Mouse (Mus musculus) CH12.LX (cell line): Measurements from ENCODE around the gene Vdac1. TPM values are rescaled to one million over a fixed set of nuclear protein-coding genes. Genes with fewer than 3 reads are reported as not detected.

Experiments used
- DNase-seq: peaks from one replicate; pipeline ENCODE4 v3.0.0-alpha.2; 2013; ENCODE audit errors: extremely low read depth
- H3K27ac ChIP-seq: 2 replicates; pipeline ENCODE4 v1.5.1; 2012; ENCODE audit warnings: low read depth, mild to moderate bottlenecking, control low read depth, moderate library complexity; ENCODE audit not compliant: insufficient read depth
- H3K27me3 ChIP-seq: replicated peaks from 2 replicates; pipeline ENCODE3; 2012; ENCODE audit warnings: inconsistent platforms
- H3K36me3 ChIP-seq, 2 experiments: replicated peaks in 1 of 2; 2 replicates each; pipeline versions ENCODE3 to v1.6.1; 2012; ENCODE audit warnings: inconsistent platforms in 1 of 2, low read length in 1 of 2, mild to moderate bottlenecking in 1 of 2, mixed read lengths in 1 of 2, moderate library complexity in 1 of 2; ENCODE audit not compliant: control insufficient read depth in 1 of 2, insufficient read depth in 1 of 2
- H3K4me1 ChIP-seq, 2 experiments: 2 replicates each; pipeline ENCODE4 v1.6.1; 2012; ENCODE audit warnings: inconsistent platforms in 1 of 2, moderate library complexity in 1 of 2; ENCODE audit not compliant: insufficient read depth in 2 of 2, control insufficient read depth in 1 of 2
- H3K4me2 ChIP-seq: 2 replicates; pipeline ENCODE4 v1.6.1; 2012; ENCODE audit warnings: low read depth, mild to moderate bottlenecking, control low read depth; ENCODE audit not compliant: poor library complexity, insufficient read depth, severe bottlenecking
- H3K4me3 ChIP-seq, 3 experiments: fragments of 150-350 bp in 1 of 3; sonication (generic) in 1 of 3; replicated peaks in 1 of 3; 2 replicates each; pipeline versions ENCODE3 to v1.5.1; 2011 to 2012; ENCODE audit warnings: low read depth in 2 of 3, low read length in 2 of 3, mild to moderate bottlenecking in 2 of 3, moderate library complexity in 2 of 3, control low read depth in 1 of 3, improper control_type of control experiment in 1 of 3, inconsistent platforms in 1 of 3, mixed read lengths in 1 of 3; ENCODE audit not compliant: poor library complexity in 1 of 3
- H3K79me2 ChIP-seq: replicated peaks from 2 replicates; pipeline ENCODE4 v1.6.1; 2012; ENCODE audit warnings: mild to moderate bottlenecking, moderate library complexity; ENCODE audit not compliant: control insufficient read depth, poor library complexity, insufficient read depth, severe bottlenecking; ENCODE audit errors: extremely low read depth
- H3K9ac ChIP-seq: 2 replicates; pipeline ENCODE4 v1.6.1; 2012; ENCODE audit warnings: low read depth, mild to moderate bottlenecking, control low read depth, moderate library complexity; ENCODE audit not compliant: insufficient read depth
- H3K9me3 ChIP-seq: replicated peaks from 2 replicates; pipeline ENCODE3; 2012; ENCODE audit warnings: low read length, inconsistent platforms, mixed read lengths
- BHLHE40 ChIP-seq: IDR thresholded peaks from 2 replicates; pipeline ENCODE4 v1.6.1; 2011; ENCODE audit warnings: mild to moderate bottlenecking, low read depth, low read length, improper control_type of control experiment
- CHD1 ChIP-seq: IDR thresholded peaks from 2 replicates; pipeline ENCODE4 v1.6.1; 2012; ENCODE audit warnings: low read depth, low read length, improper control_type of control experiment, inconsistent platforms
- CHD2 ChIP-seq: IDR thresholded peaks from 2 replicates; pipeline ENCODE4 v1.6.1; 2011; ENCODE audit warnings: low read length, improper control_type of control experiment
- CTCF ChIP-seq, 2 experiments: IDR thresholded peaks in 1 of 2; conservative IDR thresholded peaks in 1 of 2; 2 replicates each; pipeline ENCODE4 v1.5.1; 2011 to 2012; ENCODE audit warnings: low read depth in 2 of 2, low read length in 2 of 2, improper control_type of control experiment in 1 of 2, inconsistent platforms in 1 of 2, mild to moderate bottlenecking in 1 of 2, moderate library complexity in 1 of 2
- E2F4 ChIP-seq: IDR thresholded peaks from 2 replicates; pipeline ENCODE4 v1.6.1; 2011; ENCODE audit warnings: low read depth, low read length, improper control_type of control experiment; ENCODE audit not compliant: insufficient replicate concordance
- ELF1 ChIP-seq: IDR thresholded peaks from 2 replicates; pipeline ENCODE4 v1.6.1; 2014; ENCODE audit warnings: low read depth, mild to moderate bottlenecking, inconsistent platforms, low read length, improper control_type of control experiment
- EP300 ChIP-seq: IDR thresholded peaks from 2 replicates; pipeline ENCODE4 v1.6.1; 2011; ENCODE audit warnings: low read length, improper control_type of control experiment
- ETS1 ChIP-seq: conservative IDR thresholded peaks from 2 replicates; pipeline ENCODE4 v1.6.1; 2012; ENCODE audit warnings: low read depth, mild to moderate bottlenecking, inconsistent platforms, low read length, improper control_type of control experiment, moderate library complexity
- HCFC1 ChIP-seq: IDR thresholded peaks from 2 replicates; pipeline ENCODE4 v1.6.1; 2012; ENCODE audit warnings: low read depth, mild to moderate bottlenecking, inconsistent platforms, low read length, improper control_type of control experiment
- IRF4 ChIP-seq: IDR thresholded peaks from 2 replicates; pipeline ENCODE4 v1.6.1; 2014; ENCODE audit warnings: low read depth, mild to moderate bottlenecking, inconsistent platforms, low read length, improper control_type of control experiment
- JUN ChIP-seq: IDR thresholded peaks from 2 replicates; pipeline ENCODE4 v1.6.1; 2011; ENCODE audit warnings: low read depth, mild to moderate bottlenecking, low read length, improper control_type of control experiment, moderate library complexity; ENCODE audit not compliant: insufficient read depth
- JUND ChIP-seq: conservative IDR thresholded peaks from 2 replicates; pipeline ENCODE4 v1.6.1; 2011; ENCODE audit warnings: low read depth, low read length, improper control_type of control experiment
- MAFK ChIP-seq: IDR thresholded peaks from 2 replicates; pipeline ENCODE4 v1.6.1; 2011; ENCODE audit warnings: low read length, improper control_type of control experiment; ENCODE audit not compliant: insufficient replicate concordance
- MAX ChIP-seq: IDR thresholded peaks from 2 replicates; pipeline ENCODE4 v1.6.1; 2011; ENCODE audit warnings: low read length, improper control_type of control experiment
- MAZ ChIP-seq: IDR thresholded peaks from 2 replicates; pipeline ENCODE4 v1.6.1; 2012; ENCODE audit warnings: low read depth, mild to moderate bottlenecking, inconsistent platforms, low read length, improper control_type of control experiment, moderate library complexity
- MEF2A ChIP-seq: IDR thresholded peaks from 2 replicates; pipeline ENCODE4 v1.6.1; 2014; ENCODE audit warnings: low read depth, mild to moderate bottlenecking, inconsistent platforms, low read length, improper control_type of control experiment, borderline replicate concordance
- MXI1 ChIP-seq: IDR thresholded peaks from 2 replicates; pipeline ENCODE4 v1.6.1; 2011; ENCODE audit warnings: mild to moderate bottlenecking, low read depth, low read length, improper control_type of control experiment
- MYC ChIP-seq: IDR thresholded peaks from 2 replicates; pipeline ENCODE4 v1.6.1; 2011; ENCODE audit warnings: low read depth, mild to moderate bottlenecking, improper control_type of control experiment, low read length
- NRF1 ChIP-seq: IDR thresholded peaks from 2 replicates; pipeline ENCODE4 v1.6.1; 2014; ENCODE audit warnings: low read depth, mild to moderate bottlenecking, inconsistent platforms, low read length, improper control_type of control experiment, moderate library complexity
- PAX5 ChIP-seq: IDR thresholded peaks from 2 replicates; pipeline ENCODE4 v1.6.1; 2012; ENCODE audit warnings: low read length, inconsistent platforms, mixed read lengths
- POLR2AphosphoS2 ChIP-seq: IDR thresholded peaks from 2 replicates; pipeline ENCODE4 v1.6.1; 2011; ENCODE audit warnings: low read depth, low read length, improper control_type of control experiment
- RCOR1 ChIP-seq: conservative IDR thresholded peaks from 2 replicates; pipeline ENCODE4 v1.6.1; 2012; ENCODE audit warnings: low read depth, mild to moderate bottlenecking, inconsistent platforms, low read length, improper control_type of control experiment
- SMC3 ChIP-seq: IDR thresholded peaks from 2 replicates; pipeline ENCODE4 v1.6.1; 2011; ENCODE audit warnings: low read depth, low read length, improper control_type of control experiment
- UBTF ChIP-seq: IDR thresholded peaks from 2 replicates; pipeline ENCODE4 v1.6.1; 2012; ENCODE audit warnings: low read depth, mild to moderate bottlenecking, inconsistent platforms, low read length, improper control_type of control experiment, moderate library complexity
- ZC3H11A ChIP-seq: IDR thresholded peaks from 2 replicates; pipeline ENCODE4 v1.6.1; 2012; ENCODE audit warnings: low read depth, mild to moderate bottlenecking, inconsistent platforms, low read length, improper control_type of control experiment
- ZKSCAN1 ChIP-seq: IDR thresholded peaks from 2 replicates; pipeline ENCODE4 v1.6.1; 2012; ENCODE audit warnings: low read depth, inconsistent platforms, low read length, improper control_type of control experiment, borderline replicate concordance
- ZMIZ1 ChIP-seq: IDR thresholded peaks from 2 replicates; pipeline ENCODE4 v1.6.1; 2012; ENCODE audit warnings: low read depth, mild to moderate bottlenecking, inconsistent platforms, low read length, improper control_type of control experiment
- dilution Hi-C: fragments of 300-500 bp; cut with MboI; formaldehyde crosslinking; loops from 2 replicates; pipeline ENCODE4 v1.14.3; 2020; ENCODE audit warnings: low sequenced_read_pairs; ENCODE audit not compliant: extremely low pct_unique_long_range_greater_than_20kb, extremely low pct_ligation_motif_present
- in situ Hi-C: fragments of 300-500 bp; cut with MboI; formaldehyde crosslinking; loops from 3 replicates; pipeline ENCODE4 v1.14.3; 2019; ENCODE audit warnings: low sequenced_read_pairs, low pct_ligation_motif_present, low pct_unique_long_range_greater_than_20kb, mixed read lengths
- polyA plus RNA-seq: library from polyadenylated mRNA; unstranded; fragments of >175 nt; gene quantifications from 2 replicates; pipeline ENCODE4 v1.2.1, GENCODE M21; 2012; ENCODE audit warnings: low read depth; ENCODE audit not compliant: insufficient read length
- total RNA-seq, 2 experiments: library from RNA; depleted of rRNA; stranded (reverse); fragments of 300-350 nt in 1 of 2; fragments of >200 nt in 1 of 2; gene quantifications; 2 replicates each; pipeline ENCODE4 v1.2.3; 2012 to 2014

Gene Vdac1
- total and polyA plus RNA-seq, 3 experiments: 204 to 315 (median 289) TPM

- H3K4me3 ChIP-seq: peak overlapping the region; percentile 80 to 86 (median 84)
- peak overlapping the region; percentile 90 for H3K9ac ChIP-seq
- peaks cover 39% of the 10 kb centered on the region for H3K79me2 ChIP-seq
- no peak for DNase-seq
- TF ChIP-seq SMC3: no peak
- TF ChIP-seq CTCF (conservative IDR thresholded peaks at IDR 0.05 in 1 of 2, IDR thresholded peaks at IDR 0.05 in 1 of 2; ENCODE audit: low read depth in 2 of 2, low read length in 2 of 2): no peak
- peak; percentile 57; the same call in 1 of the 2 replicates for TF ChIP-seq MAX
- TF ChIP-seq UBTF: peak; percentile 83
- 0 out of 2 replicates have a peak, but pooled peaks have one; percentile 21 for TF ChIP-seq MAZ
- TF ChIP-seq PAX5: no peak
- no peak for TF ChIP-seq ETS1
- no peak for TF ChIP-seq ZKSCAN1
- no peak for TF ChIP-seq POLR2AphosphoS2
- no peak for TF ChIP-seq JUN
- peak; percentile 76 for TF ChIP-seq NRF1
- no peak for TF ChIP-seq E2F4
- no peak for TF ChIP-seq MYC
- TF ChIP-seq MAFK: no peak
- no peak for TF ChIP-seq ZMIZ1
- no peak for TF ChIP-seq EP300
- TF ChIP-seq CHD1: no peak
- TF ChIP-seq MXI1: no peak
- TF ChIP-seq CHD2: no peak
- TF ChIP-seq IRF4: no peak
- dilution Hi-C loops: no loop called here
- H3K27me3 ChIP-seq: no peaks in the 10 kb centered on the region
- H3K4me1 ChIP-seq: peaks cover 15 to 47% of the 10 kb centered on the region in 2 experiments
- H3K4me2 ChIP-seq: peak overlapping the region; percentile 72
- in situ Hi-C loops: no loop called here
- H3K36me3 ChIP-seq: peaks cover 2 to 22% of the 10 kb centered on the region in 2 experiments
- peaks cover 6% of the 10 kb centered on the region for H3K9me3 ChIP-seq
- H3K27ac ChIP-seq: peak overlapping the region; percentile 63
These were observed 744 bp downstream of the Vdac1 start for GRCm38 (mm10) chr11:52361287-52361921.

- Histone ChIP-seq H3K4me1 (peaks cover 22 to 75% of the 10 kb centered on the region in 2 experiments), H3K9ac (no peak overlapping the region), H3K27ac (no peak overlapping the region), H3K27me3 (no peaks in the 10 kb centered on the region), H3K4me2 (no peak overlapping the region), H3K79me2 (peaks cover 59% of the 10 kb centered on the region), H3K36me3 (peaks cover 2 to 36% of the 10 kb centered on the region in 2 experiments), H3K9me3 (no peaks in the 10 kb centered on the region), H3K4me3 (no peak overlapping the region)
- dilution Hi-C loops: no loop called here
- TF ChIP-seq MEF2A (no peak), ETS1 (no peak), ELF1 (no peak), JUND (no peak), MYC (no peak), MAZ (no peak), MAFK (no peak), SMC3 (no peak), MAX (no peak), CHD1 (no peak), HCFC1 (no peak), RCOR1 (no peak), BHLHE40 (no peak), ZC3H11A (no peak)
- in situ Hi-C loops: no loop called here
- no peak for DNase-seq
These were observed 3.7 kb downstream of the Vdac1 start for GRCm38 (mm10) chr11:52364376-52364775.
